Mouse (Mus musculus) ES-Bruce4 (cell line): ENCODE measurements around the gene Iqcf1. TPM values are rescaled to one million over a fixed set of nuclear protein-coding genes. Genes with fewer than 3 reads are reported as not detected.

Experiments
- H3K27ac ChIP-seq: 2 replicates; pipeline ENCODE4 v1.5.1; 2012; ENCODE audit warnings: low read length, inconsistent platforms; ENCODE audit not compliant: insufficient read depth
- H3K27me3 ChIP-seq: 2 replicates; pipeline ENCODE4 v1.6.1; 2012; ENCODE audit warnings: mild to moderate bottlenecking, low read length, inconsistent platforms; ENCODE audit not compliant: control insufficient read depth, poor library complexity, insufficient read depth, severe bottlenecking
- H3K36me3 ChIP-seq: 2 replicates; pipeline ENCODE4 v1.6.1; 2012; ENCODE audit warnings: inconsistent platforms, mild to moderate bottlenecking, low read length, moderate library complexity; ENCODE audit not compliant: control insufficient read depth, poor library complexity, insufficient read depth, severe bottlenecking
- H3K4me1 ChIP-seq: one replicate; pipeline ENCODE4 v1.8.1; 2011; ENCODE audit warnings: low read length; ENCODE audit not compliant: control insufficient read depth, insufficient read depth
- H3K4me3 ChIP-seq: 2 replicates; pipeline ENCODE4 v1.5.1; 2011; ENCODE audit warnings: low read depth, mild to moderate bottlenecking, low read length
- H3K9ac ChIP-seq: 2 replicates; pipeline ENCODE4 v1.6.1; 2012; ENCODE audit warnings: low read depth, mild to moderate bottlenecking, inconsistent platforms; ENCODE audit not compliant: poor library complexity, severe bottlenecking
- H3K9me3 ChIP-seq: replicated peaks from 2 replicates; pipeline ENCODE4 v1.6.1; 2012; ENCODE audit warnings: mild to moderate bottlenecking, low read length, inconsistent platforms; ENCODE audit not compliant: control insufficient read depth, poor library complexity, insufficient read depth, severe bottlenecking
- CTCF ChIP-seq: IDR thresholded peaks from one replicate; pipeline ENCODE4 v1.8.1; 2011; ENCODE audit warnings: low read depth, low read length
- EP300 ChIP-seq: IDR thresholded peaks from 2 replicates; pipeline ENCODE4 v1.6.1; 2011; ENCODE audit warnings: low read depth, low read length; ENCODE audit not compliant: insufficient read depth
- POLR2A ChIP-seq: IDR thresholded peaks from one replicate; pipeline ENCODE4 v1.8.1; 2011; ENCODE audit warnings: low read length; ENCODE audit not compliant: insufficient read depth
- polyA plus RNA-seq: library from polyadenylated mRNA; stranded (reverse); fragments of >200 nt; gene quantifications from 2 replicates; pipeline ENCODE4 v1.2.4, GENCODE M21; 2011; ENCODE audit warnings: low read depth; ENCODE audit not compliant: missing spikeins, insufficient read depth, insufficient read length

Gene Iqcf1
- polyA plus RNA-seq, result not detected in 2 replicates

DNA sequence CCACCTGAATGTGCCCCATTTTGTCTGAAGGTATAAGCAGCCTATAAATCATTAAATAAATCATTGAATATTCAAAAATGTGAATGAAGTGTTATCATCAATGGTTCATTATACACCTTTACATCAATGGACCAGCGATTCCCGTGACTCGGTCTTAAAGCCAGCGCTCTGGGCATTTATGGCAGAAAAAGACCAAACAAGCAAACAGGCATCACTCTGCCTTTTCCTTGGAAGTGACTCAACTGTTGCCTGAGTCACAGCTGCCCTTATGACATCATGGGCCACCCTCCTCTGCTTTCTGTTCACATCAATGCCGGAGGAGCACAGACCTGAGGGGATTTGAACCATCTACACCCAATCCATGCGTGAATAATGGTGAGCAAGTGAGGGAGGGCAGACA, at the start of gene Iqcf1:
Gene Iqcf1 (plus strand): TSS at position 301 of the 400 bp plus-strand sequence.
- Histone ChIP-seq H3K27me3 (no peaks in the 10 kb centered on the region), H3K4me3 (no peak within 1 kb of the TSS), H3K4me1 (no peaks in the 10 kb centered on the region), H3K36me3 (no peaks in the 10 kb centered on the region), H3K27ac (no peak within 1 kb of the TSS), H3K9me3 (no peaks in the 10 kb centered on the region), H3K9ac (no peak within 1 kb of the TSS)
- TF ChIP-seq CTCF (no peak), EP300 (no peak), POLR2A (no peak)

DNA sequence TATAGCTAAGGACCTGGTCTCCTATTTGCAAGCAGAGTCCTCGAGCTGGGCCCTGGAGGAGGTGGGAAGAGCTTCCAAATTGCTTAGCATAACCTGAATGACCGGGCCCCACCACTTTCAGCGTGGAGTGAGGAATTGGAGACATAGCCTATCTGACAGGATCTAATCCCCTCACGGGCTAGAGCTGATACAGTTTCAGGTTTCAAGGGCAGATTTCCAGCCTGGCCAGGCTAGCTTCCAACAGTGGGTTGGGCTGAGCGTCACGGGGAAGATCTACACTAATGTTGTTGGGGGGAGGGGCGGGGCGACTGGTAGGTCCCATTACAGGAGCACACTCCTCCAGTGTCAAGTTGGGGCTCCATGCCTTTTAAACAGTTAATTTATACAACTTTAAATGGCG, 49.1 kb upstream of the Iqcf1 start:
- no peaks in the 10 kb centered on the region for H3K36me3 ChIP-seq
- TF ChIP-seq POLR2A, result no peak
- no peak for TF ChIP-seq EP300
- TF ChIP-seq CTCF, result no peak
- H3K27me3 ChIP-seq, result no peaks in the 10 kb centered on the region
- peaks cover 6% of the 10 kb centered on the region for H3K4me1 ChIP-seq
- no peaks in the 10 kb centered on the region for H3K9me3 ChIP-seq
- H3K27ac ChIP-seq, result no peak overlapping the region
- no peak overlapping the region for H3K4me3 ChIP-seq
- H3K9ac ChIP-seq, result no peak overlapping the region

DNA sequence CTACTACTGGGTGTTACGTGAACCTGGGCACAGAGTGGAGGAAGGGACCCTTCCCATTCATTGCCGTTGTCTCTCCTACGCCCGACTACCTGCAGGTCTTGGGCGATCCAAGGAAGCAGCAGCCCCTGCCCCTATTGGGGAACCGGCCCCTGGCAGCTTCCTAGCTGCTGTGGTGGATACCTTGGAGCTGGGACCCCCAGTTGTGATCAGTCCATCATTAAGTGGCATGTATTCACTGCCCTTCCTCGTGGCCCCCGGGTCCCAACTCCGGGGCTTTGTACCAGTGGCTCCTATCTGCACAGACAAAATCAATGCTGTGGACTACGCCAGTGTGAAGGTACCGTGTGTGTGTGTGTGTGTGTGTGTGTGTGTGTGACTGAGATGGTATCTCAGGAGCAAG, 48.5 kb upstream of the Iqcf1 start:
- no peak overlapping the region for H3K27ac ChIP-seq
- no peak overlapping the region for H3K9ac ChIP-seq
- H3K4me3 ChIP-seq, result no peak overlapping the region

GRCm38 (mm10) chr9:106451899-106452298, 47.9 kb upstream of the Iqcf1 start:
- Histone ChIP-seq H3K9ac (no peak overlapping the region), H3K4me3 (no peak overlapping the region), H3K36me3 (no peaks in the 10 kb centered on the region), H3K27ac (0 out of 2 replicates have a peak overlapping the region, but pooled peaks have one; percentile 48), H3K27me3 (no peaks in the 10 kb centered on the region), H3K9me3 (no peaks in the 10 kb centered on the region), H3K4me1 (peaks cover 12% of the 10 kb centered on the region)
- no peak for TF ChIP-seq CTCF
- no peak for TF ChIP-seq POLR2A
- no peak for TF ChIP-seq EP300

More for the DNA sequence above, 48.5 kb upstream of the Iqcf1 start:
- Histone ChIP-seq H3K27me3 (no peaks in the 10 kb centered on the region), H3K9me3 (no peaks in the 10 kb centered on the region), H3K4me1 (peaks cover 8% of the 10 kb centered on the region), H3K36me3 (no peaks in the 10 kb centered on the region)
- TF ChIP-seq CTCF (no peak), POLR2A (no peak), EP300 (no peak)

- TF ChIP-seq EP300 (no peak), CTCF (no peak), POLR2A (no peak)
- H3K9ac ChIP-seq, result peak overlapping the region; percentile 82; the same call in 1 of the 2 replicates
- H3K4me1 ChIP-seq, result peaks cover 14% of the 10 kb centered on the region
Measured at GRCm38 (mm10) chr9:106452351-106452750, 47.4 kb upstream of the Iqcf1 start.

DNA sequence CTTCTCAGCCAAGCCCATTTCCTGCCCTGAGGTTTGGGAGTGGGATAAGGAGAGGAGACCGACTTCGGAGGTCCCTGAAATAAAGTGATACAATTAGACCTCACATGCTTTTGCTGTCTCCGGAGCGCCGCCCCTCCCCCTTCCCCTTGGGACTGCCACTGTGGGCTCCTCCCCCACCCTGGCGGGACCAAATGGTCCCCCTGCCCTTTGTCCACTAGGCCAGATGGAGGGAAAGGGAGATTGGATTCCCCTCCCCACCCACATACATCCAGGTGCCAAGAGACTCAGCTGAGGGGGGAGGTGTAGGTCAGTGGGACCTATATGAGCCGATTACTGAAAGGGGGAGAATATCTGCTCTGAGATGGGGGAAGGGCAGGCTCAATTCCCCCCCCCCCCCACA, 46.9 kb upstream of the Iqcf1 start:
- H3K4me3 ChIP-seq, result peak overlapping the region; percentile 65
- H3K27ac ChIP-seq, result peak overlapping the region; percentile 48
- H3K9ac ChIP-seq, result peak overlapping the region; percentile 82
- H3K9me3 ChIP-seq, result no peaks in the 10 kb centered on the region
- H3K36me3 ChIP-seq, result no peaks in the 10 kb centered on the region
- no peaks in the 10 kb centered on the region for H3K27me3 ChIP-seq
- TF ChIP-seq CTCF (no peak), POLR2A (no peak), EP300 (no peak)
- H3K4me1 ChIP-seq, result peaks cover 15% of the 10 kb centered on the region

More at GRCm38 (mm10) chr9:106452351-106452750, 47.4 kb upstream of the Iqcf1 start:
- peak overlapping the region; percentile 65 for H3K4me3 ChIP-seq
- H3K27ac ChIP-seq, result peak overlapping the region; percentile 48; the same call in 1 of the 2 replicates
- H3K27me3 ChIP-seq, result no peaks in the 10 kb centered on the region
- no peaks in the 10 kb centered on the region for H3K9me3 ChIP-seq
- H3K36me3 ChIP-seq, result no peaks in the 10 kb centered on the region
